Mouse (Mus musculus) CD8-positive naive resting alpha-beta T cell, adult 2 months (primary cell): ENCODE measurements around the gene Vps11.
"Not testable (repeated sequence)": the region's sequence is repeated elsewhere in the genome, so short reads cannot be mapped to it uniquely, and the experiment has no call there.

Source experiments
- DNase-seq, 2 experiments: peaks; one replicate each; pipeline ENCODE4 v3.0.0; 2022; ENCODE audit warnings: low read depth in 2 of 2, low spot score in 2 of 2

Gene Vps11

GRCm38 (mm10) chr9:44317452-44317851, 44.0 kb downstream of the Vps11 start:
- DNase-seq = no peak

DNA sequence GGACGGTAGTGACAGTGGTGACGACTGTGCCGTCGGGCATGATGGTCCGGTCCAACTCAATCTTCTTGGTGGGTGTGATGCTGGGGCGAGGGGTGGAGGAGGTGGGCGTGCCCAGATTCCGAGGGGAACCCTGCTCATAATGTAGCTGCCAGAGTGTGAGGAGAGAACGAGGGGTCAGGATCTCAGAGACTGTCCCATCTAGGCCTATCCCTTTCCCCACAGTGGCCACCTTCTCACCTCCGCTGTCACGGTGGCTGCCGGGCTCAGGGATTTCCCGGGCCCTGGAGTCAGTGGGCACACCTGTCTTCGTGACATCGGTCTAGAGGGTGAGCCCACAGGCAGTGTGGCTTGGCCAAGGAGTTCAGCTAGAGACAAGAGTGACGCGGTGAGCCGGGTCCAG, 46.6 kb downstream of the Vps11 start:
- DNase-seq = no peak

DNA sequence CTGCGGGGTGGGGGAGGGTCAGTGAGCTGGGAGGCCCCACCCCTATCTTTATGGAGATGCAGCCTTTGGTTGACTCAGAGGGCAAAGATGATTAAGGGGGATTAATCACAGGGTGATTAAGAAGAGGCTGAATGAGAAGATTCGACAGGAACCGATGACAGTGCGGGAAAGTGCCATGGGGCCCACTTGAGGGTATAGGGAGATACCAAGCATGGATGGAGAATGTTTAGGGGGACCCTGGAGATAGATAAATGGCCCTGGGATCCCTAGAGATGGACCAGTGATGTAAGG, 47.3 kb downstream of the Vps11 start:
- DNase-seq = no peak

DNA sequence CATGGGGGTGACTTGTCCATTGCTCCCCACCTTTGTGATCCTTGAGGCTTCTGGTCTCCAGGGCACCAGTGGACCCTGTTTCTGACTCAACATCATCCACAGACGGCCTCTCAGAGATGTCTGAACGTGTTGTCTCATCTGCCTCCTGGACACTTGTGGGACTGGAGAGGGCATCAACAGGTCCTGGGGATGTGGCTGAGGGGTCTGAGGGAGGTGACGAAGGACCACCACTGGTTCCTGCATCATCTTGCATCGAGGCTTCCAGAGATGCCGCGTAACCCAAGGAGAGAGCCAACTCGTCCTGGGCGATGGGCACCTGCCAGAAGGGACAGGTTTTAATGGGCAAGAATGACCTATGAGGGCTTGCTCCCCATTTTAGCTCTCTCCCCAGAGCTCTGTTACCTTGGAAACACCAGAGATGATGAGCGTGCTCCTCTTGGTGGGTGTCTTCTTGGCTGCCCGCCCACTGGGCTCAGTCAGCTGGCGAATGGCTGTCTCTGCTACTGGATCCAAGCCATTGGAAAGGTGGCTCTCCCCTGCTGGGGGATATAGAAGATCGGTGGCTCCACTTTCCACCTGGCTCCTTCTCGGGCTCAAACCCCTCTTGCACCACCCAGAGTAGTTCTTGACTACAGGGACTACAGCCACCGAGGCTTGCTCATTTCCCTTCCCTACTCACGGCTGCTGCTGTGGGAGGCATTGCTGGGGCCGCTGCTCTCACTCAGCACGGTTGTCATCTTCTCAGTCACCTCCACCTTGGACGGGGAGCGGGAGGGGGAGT, 47.8 kb downstream of the Vps11 start:
- DNase-seq = no peak

GRCm38 (mm10) chr9:44311136-44312134, 50.0 kb downstream of the Vps11 start:
- no peak for DNase-seq

- DNase-seq = no peak
Observed at GRCm38 (mm10) chr9:44310750-44311135, 50.7 kb downstream of the Vps11 start.

- DNase-seq = no peak
Observed at GRCm38 (mm10) chr9:44309756-44310155, 51.7 kb downstream of the Vps11 start.

DNA sequence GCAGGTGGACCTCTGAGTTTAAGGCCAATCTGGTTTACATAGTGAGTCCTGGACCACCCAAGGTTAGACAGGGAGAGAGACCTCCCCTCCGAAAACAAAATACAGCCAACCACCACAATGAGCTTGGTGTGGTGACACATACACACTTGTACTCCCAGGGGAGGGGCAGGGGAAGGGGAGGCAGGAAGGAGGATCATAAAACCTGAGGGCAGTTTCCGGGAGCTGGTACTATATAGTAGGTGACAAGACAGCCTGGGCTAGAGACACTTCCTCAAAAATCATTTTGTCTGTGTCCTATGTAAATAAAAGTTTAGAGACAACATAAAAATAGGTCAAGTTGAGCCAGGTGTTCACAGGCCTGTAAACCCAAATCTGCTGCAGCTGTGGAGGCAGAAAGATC, 54.2 kb downstream of the Vps11 start:
- DNase-seq = no peak

- DNase-seq = no peak
Observed at GRCm38 (mm10) chr9:44306532-44306931, 54.9 kb downstream of the Vps11 start.

- DNase-seq = peak; percentile 98
Observed at GRCm38 (mm10) chr9:44305466-44306079, 55.9 kb downstream of the Vps11 start, which contains the start of gene Hinfp. Gene Hinfp, minus strand, starts transcription at chr9:44305671.

- not testable (repeated sequence) for DNase-seq
Observed at GRCm38 (mm10) chr9:44300001-44300400, 61.5 kb downstream of the Vps11 start.
